ENCODE assay signal across 8 mouse cellular contexts in genomic region chr14:56793243-56793642, GRCm38 (mm10). TPM values are rescaled to one million over a fixed set of nuclear protein-coding genes. Genes with fewer than 3 reads are reported as not detected.
A peak's percentile ranks its signal among the peaks of the same experiment; 100 is the strongest.
DNase-seq lines count a peak whose midpoint lies in the region; ATAC-seq lines count a peak whose summit lies in the region.

No protein-coding gene starts in this region.

- no peak overlapping the region for H3K4me3 ChIP-seq in kidney, embryonic 16.5 days (ENCODE audit: low read length)
- no peak overlapping the region for H3K4me3 ChIP-seq in embryonic facial prominence, embryonic 14.5 days (ENCODE audit: low read depth, low read length)
- no peak overlapping the region for H3K4me3 ChIP-seq in limb, embryonic 10.5 days

- no peaks in the 10 kb centered on the region for H3K9me3 ChIP-seq in kidney, embryonic 16.5 days (ENCODE audit: low read length)
- H3K9me3 ChIP-seq in embryonic facial prominence, embryonic 14.5 days (ENCODE audit: control insufficient read depth, low read length), result no peaks in the 10 kb centered on the region
- H3K9me3 ChIP-seq in limb, embryonic 10.5 days (replicated peaks), result no peaks in the 10 kb centered on the region

- no peak overlapping the region for H3K9ac ChIP-seq in kidney, embryonic 16.5 days (replicated peaks; ENCODE audit: low read length)
- no peak overlapping the region for H3K9ac ChIP-seq in embryonic facial prominence, embryonic 14.5 days (ENCODE audit: low read depth, low read length)

- H3K27me3 ChIP-seq in kidney, embryonic 16.5 days (ENCODE audit: insufficient read depth, low read length), result no peaks in the 10 kb centered on the region
- no peaks in the 10 kb centered on the region for H3K27me3 ChIP-seq in embryonic facial prominence, embryonic 14.5 days (replicated peaks; ENCODE audit: control insufficient read depth, insufficient read depth, low read length)
- H3K27me3 ChIP-seq in limb, embryonic 10.5 days (ENCODE audit: low read depth, poor library complexity, severe bottlenecking), result no peaks in the 10 kb centered on the region

- no peak overlapping the region for H3K27ac ChIP-seq in kidney, embryonic 16.5 days (ENCODE audit: low read length)
- no peak overlapping the region for H3K27ac ChIP-seq in embryonic facial prominence, embryonic 14.5 days (replicated peaks; ENCODE audit: low read depth, low read length)
- no peak overlapping the region for H3K27ac ChIP-seq in limb, embryonic 10.5 days

- H3K4me1 ChIP-seq in kidney, embryonic 16.5 days (ENCODE audit: insufficient read depth, low read length), result no peaks in the 10 kb centered on the region
- no peaks in the 10 kb centered on the region for H3K4me1 ChIP-seq in embryonic facial prominence, embryonic 14.5 days (ENCODE audit: control insufficient read depth, insufficient read depth, low read length)
- no peaks in the 10 kb centered on the region for H3K4me1 ChIP-seq in limb, embryonic 10.5 days

- no peak for ATAC-seq in kidney, embryonic 16.5 days (ENCODE audit: low FRiP score, low TSS enrichment)
- no peak for ATAC-seq in embryonic facial prominence, embryonic 14.5 days (ENCODE audit: low read depth)

- WGBS in kidney, embryonic 16.5 days, result 38% methylated on average over 2 of the region's 2 CpGs
- WGBS in embryonic facial prominence, embryonic 14.5 days, result 50% methylated on average over 2 of the region's 2 CpGs
- 55% methylated on average over 2 of the region's 2 CpGs for WGBS in limb, embryonic 10.5 days

- DNase-seq in kidney, adult 18-20 months, result peak; percentile 53
- DNase-seq in CD8-positive naive resting alpha-beta T cell, adult 2 months (ENCODE audit: low read depth in 2 of 2, low spot score in 2 of 2), result peak; percentile 31 to 54
- DNase-seq in ZHBTc4 (ENCODE audit: low read depth, low spot score), result peak; percentile 70
- peak; percentile 64 for DNase-seq in embryonic facial prominence, embryonic 14.5 days (ENCODE audit: low spot score)
- DNase-seq in limb, embryonic 10.5 days (ENCODE audit: low spot score), result peak; percentile 52
- peak; percentile 33 for DNase-seq in right cerebral cortex, postnatal 4 days
- no peak for DNase-seq in Muller cell, postnatal 12 days (ENCODE audit: inconsistent ontology term)

- H3K4me2 ChIP-seq in kidney, embryonic 16.5 days (replicated peaks; ENCODE audit: low read depth, low read length), result no peak overlapping the region
- H3K4me2 ChIP-seq in embryonic facial prominence, embryonic 14.5 days (ENCODE audit: low read depth, low read length), result no peak overlapping the region

- H3K36me3 ChIP-seq in kidney, embryonic 16.5 days (ENCODE audit: insufficient read depth, low read length), result peaks cover 42% of the 10 kb centered on the region
- peaks cover 65% of the 10 kb centered on the region for H3K36me3 ChIP-seq in embryonic facial prominence, embryonic 14.5 days (ENCODE audit: control insufficient read depth, insufficient read depth, low read length)
- H3K36me3 ChIP-seq in limb, embryonic 10.5 days, result peaks cover 72% of the 10 kb centered on the region

RNA-seq across cellular contexts. Expression of gene Pspc1, which starts 15.1 kb away (rescaled TPM):
- polyA plus RNA-seq in kidney, embryonic 16.5 days (2015; fragmentation: Nextera tagmentation; extraction: Ambion mirVana), result 24.6 and 30.1 TPM in 2 replicates
- 27.1 and 29.8 TPM in 2 replicates for polyA plus RNA-seq in embryonic facial prominence, embryonic 14.5 days (2014; fragmentation: Nextera tagmentation; extraction: Ambion mirVana)
- polyA plus RNA-seq in limb, embryonic 10.5 days (2016; fragmentation: Nextera tagmentation; extraction: Ambion mirVana), result 37.0 and 42.6 TPM in 2 replicates

RNA-seq across cellular contexts. Expression of gene Zmym5, which starts 18.3 kb away (rescaled TPM):
- polyA plus RNA-seq in kidney, embryonic 16.5 days (2015; fragmentation: Nextera tagmentation; extraction: Ambion mirVana), result 29.2 and 33.5 TPM in 2 replicates
- polyA plus RNA-seq in embryonic facial prominence, embryonic 14.5 days (2014; fragmentation: Nextera tagmentation; extraction: Ambion mirVana), result 19.8 TPM in 2 replicates
- 22.0 and 27.9 TPM in 2 replicates for polyA plus RNA-seq in limb, embryonic 10.5 days (2016; fragmentation: Nextera tagmentation; extraction: Ambion mirVana)
